Mouse (Mus musculus) testis, adult 2 months (tissue): ENCODE measurements around the gene Kcnk5.

Experiments
- CTCF ChIP-seq: fragments of 200-500 bp; IDR thresholded peaks from 2 replicates; pipeline ENCODE4 v1.5.1; 2012; ENCODE audit warnings: low read depth, mild to moderate bottlenecking, inconsistent platforms, low read length, moderate library complexity; ENCODE audit not compliant: control insufficient read depth, insufficient read depth, insufficient replicate concordance
- POLR2A ChIP-seq: fragments of 200-500 bp; IDR thresholded peaks from 2 replicates; pipeline ENCODE4 v1.6.1; 2012; ENCODE audit warnings: low read depth, mild to moderate bottlenecking, inconsistent platforms, low read length, moderate library complexity; ENCODE audit not compliant: control insufficient read depth

DNA sequence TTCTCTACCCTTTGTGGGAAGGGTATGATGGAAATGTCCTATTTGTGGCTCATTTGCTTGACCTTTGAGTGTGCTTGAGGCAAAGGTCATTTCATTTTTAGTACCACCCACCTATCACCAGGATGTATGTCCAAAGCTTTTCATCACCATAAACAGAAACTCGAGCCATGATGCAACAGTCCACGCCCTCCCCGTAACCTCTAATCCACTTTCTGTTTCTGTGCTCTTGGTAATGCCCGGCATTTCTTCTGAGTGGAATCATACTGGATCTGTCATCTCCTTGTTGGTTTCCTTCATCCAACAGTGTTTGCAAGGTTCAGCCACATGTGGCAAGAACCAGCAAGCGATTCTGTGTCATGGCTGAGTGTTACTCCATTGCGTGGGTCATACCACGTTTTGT lies 32.5 kb upstream of the Kcnk5 start:
- no peak for TF ChIP-seq CTCF
- TF ChIP-seq POLR2A, result no peak
